Mouse (Mus musculus) forebrain, embryonic 14.5 days (tissue): Measurements from ENCODE around the gene Tcf23. TPM values are rescaled to one million over a fixed set of nuclear protein-coding genes. Genes with fewer than 3 reads are reported as not detected.

Experiments
- ATAC-seq: fragments of 200-750 bp; cut with Nextera tagmentation; 2 replicates; pipeline ENCODE4 v1.8.0; 2017; ENCODE audit warnings: mild to moderate bottlenecking, moderate library complexity
- DNase-seq: peaks from one replicate; pipeline ENCODE4 v3.0.0-alpha.2; 2015; ENCODE audit warnings: low spot score
- H3K27ac ChIP-seq: fragments of 300-500 bp; sonication (generic); 2 replicates; pipeline ENCODE4 v1.5.1; 2014; ENCODE audit warnings: low read depth, mild to moderate bottlenecking, control low read depth, low read length, moderate library complexity
- H3K27me3 ChIP-seq: fragments of 300-500 bp; sonication (generic); replicated peaks from 2 replicates; pipeline ENCODE4 v1.6.1; 2014; ENCODE audit warnings: low read length, control low read depth, mixed read lengths; ENCODE audit not compliant: control insufficient read depth, insufficient read depth
- H3K36me3 ChIP-seq: fragments of 300-500 bp; sonication (generic); 2 replicates; pipeline ENCODE4 v1.6.1; 2014; ENCODE audit warnings: low read length, control low read depth; ENCODE audit not compliant: control insufficient read depth, insufficient read depth
- H3K4me1 ChIP-seq: fragments of 300-500 bp; sonication (generic); 2 replicates; pipeline ENCODE4 v1.6.1; 2014; ENCODE audit warnings: antibody characterized with exemption, low read length, control low read depth; ENCODE audit not compliant: control insufficient read depth, insufficient read depth
- H3K4me2 ChIP-seq: fragments of 300-500 bp; sonication (generic); 2 replicates; pipeline ENCODE4 v1.6.1; 2014; ENCODE audit warnings: mild to moderate bottlenecking, control low read depth, low read length
- H3K4me3 ChIP-seq: fragments of 300-500 bp; sonication (generic); 2 replicates; pipeline ENCODE4 v1.5.1; 2014; ENCODE audit warnings: low read depth, low read length, control low read depth
- H3K9ac ChIP-seq: fragments of 300-500 bp; sonication (generic); 2 replicates; pipeline ENCODE4 v1.6.1; 2014; ENCODE audit warnings: mild to moderate bottlenecking, low read length, control low read depth, moderate library complexity
- H3K9me3 ChIP-seq: fragments of 300-500 bp; sonication (generic); replicated peaks from 2 replicates; pipeline ENCODE4 v1.6.1; 2016; ENCODE audit warnings: low read length, control low read depth, mixed read lengths; ENCODE audit not compliant: control insufficient read depth
- WGBS: fragments of 180-500 bp; shearing (Covaris S2); extraction: QIAGEN DNeasy Blood & Tissue Kit; methylation state at CpG from one replicate; pipeline ENCODE4 v1.1.7; 2014; 5-methylcytosine and 5-hydroxymethylcytosine counted together
- polyA plus RNA-seq: library from polyadenylated mRNA; unstranded; fragments of >200 nt; fragmentation: Nextera tagmentation; extraction: Ambion mirVana; gene quantifications from 2 replicates; pipeline ENCODE4 v1.2.1, GENCODE M21; 2014

Gene Tcf23
- polyA plus RNA-seq, 1 experiment from 2014 or later, result not detected

DNA sequence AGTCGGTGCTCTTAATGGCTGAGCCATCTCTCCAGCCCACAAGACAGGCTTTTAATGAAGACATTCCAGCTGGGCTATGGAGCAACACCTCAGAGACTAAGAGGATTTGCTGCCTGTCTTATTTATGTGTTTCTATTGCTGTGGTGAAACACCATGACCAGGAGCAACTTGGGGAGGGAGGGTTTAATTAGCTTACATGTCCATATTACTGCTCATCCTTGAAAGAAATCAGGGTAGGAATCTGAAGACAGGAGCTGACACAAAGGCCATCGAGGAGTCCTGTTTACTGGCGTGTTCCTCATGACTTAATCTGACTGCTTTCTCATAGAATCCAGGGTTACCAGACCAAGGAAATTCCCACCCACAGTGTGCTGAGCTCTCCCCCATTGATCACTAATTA, 4.5 kb upstream of the Tcf23 start:
- Histone ChIP-seq H3K4me2 (no peak overlapping the region), H3K36me3 (no peaks in the 10 kb centered on the region), H3K9ac (no peak overlapping the region), H3K27me3 (no peaks in the 10 kb centered on the region), H3K4me3 (no peak overlapping the region), H3K4me1 (peaks cover 6% of the 10 kb centered on the region), H3K9me3 (no peaks in the 10 kb centered on the region), H3K27ac (no peak overlapping the region)
- 81% methylated on average over 3 of the region's 3 CpGs for WGBS
- ATAC-seq (no peak), DNase-seq (no peak)

DNA sequence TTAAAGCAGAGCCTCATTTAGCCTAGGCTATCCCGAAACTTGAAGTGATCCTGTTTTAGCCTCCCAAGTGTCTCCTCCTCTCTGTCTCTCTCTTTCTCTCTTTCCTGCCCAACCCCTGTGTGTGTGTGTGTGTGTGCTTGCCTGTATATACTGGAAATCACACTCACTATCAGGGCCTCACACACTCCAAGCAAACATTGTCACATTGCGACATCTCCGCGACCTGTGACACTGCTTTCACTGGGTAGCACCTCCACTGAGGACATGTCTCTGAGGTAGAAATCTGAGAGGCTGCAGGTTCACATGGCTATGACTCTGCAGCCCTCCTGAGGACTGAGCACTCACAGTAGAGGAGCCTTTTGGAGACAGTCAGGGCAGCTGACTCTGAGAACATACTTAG, 2.3 kb upstream of the Tcf23 start:
- no peak for ATAC-seq
- H3K27ac ChIP-seq, result no peak overlapping the region
- H3K4me2 ChIP-seq, result no peak overlapping the region
- no peak overlapping the region for H3K4me3 ChIP-seq
- no peaks in the 10 kb centered on the region for H3K36me3 ChIP-seq
- H3K4me1 ChIP-seq, result no peaks in the 10 kb centered on the region
- no peaks in the 10 kb centered on the region for H3K27me3 ChIP-seq
- H3K9me3 ChIP-seq, result no peaks in the 10 kb centered on the region
- no peak overlapping the region for H3K9ac ChIP-seq
- DNase-seq, result no peak
- WGBS, result 91% methylated on average over 4 of the region's 4 CpGs

DNA sequence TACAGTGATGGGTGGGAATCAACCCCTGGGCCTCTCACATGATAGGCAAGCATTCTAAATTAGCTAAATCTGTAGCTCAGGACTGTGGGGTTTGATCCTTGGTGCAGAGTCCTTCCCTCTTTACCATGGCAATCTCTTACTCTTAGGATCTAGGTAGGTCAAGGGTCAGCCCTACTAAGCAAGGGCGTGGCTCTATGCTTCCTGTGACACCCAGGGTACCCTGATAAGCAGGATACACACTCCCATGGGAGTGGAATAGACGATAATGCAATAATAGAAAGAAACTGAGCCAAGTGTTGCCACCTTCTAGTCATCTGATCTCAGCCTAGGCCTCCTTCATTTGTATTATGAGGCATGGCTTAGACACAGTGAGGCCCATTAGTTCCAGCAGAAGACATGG, 978 bp downstream of the Tcf23 start:
- H3K4me1 ChIP-seq, result no peaks in the 10 kb centered on the region
- H3K36me3 ChIP-seq, result no peaks in the 10 kb centered on the region
- no peak overlapping the region for H3K27ac ChIP-seq
- no peak overlapping the region for H3K9ac ChIP-seq
- ATAC-seq (no peak), DNase-seq (no peak)
- H3K4me2 ChIP-seq, result no peak overlapping the region
- no peak overlapping the region for H3K4me3 ChIP-seq
- no peaks in the 10 kb centered on the region for H3K9me3 ChIP-seq
- WGBS, result 72% methylated on average over 2 of the region's 2 CpGs
- H3K27me3 ChIP-seq, result no peaks in the 10 kb centered on the region

DNA sequence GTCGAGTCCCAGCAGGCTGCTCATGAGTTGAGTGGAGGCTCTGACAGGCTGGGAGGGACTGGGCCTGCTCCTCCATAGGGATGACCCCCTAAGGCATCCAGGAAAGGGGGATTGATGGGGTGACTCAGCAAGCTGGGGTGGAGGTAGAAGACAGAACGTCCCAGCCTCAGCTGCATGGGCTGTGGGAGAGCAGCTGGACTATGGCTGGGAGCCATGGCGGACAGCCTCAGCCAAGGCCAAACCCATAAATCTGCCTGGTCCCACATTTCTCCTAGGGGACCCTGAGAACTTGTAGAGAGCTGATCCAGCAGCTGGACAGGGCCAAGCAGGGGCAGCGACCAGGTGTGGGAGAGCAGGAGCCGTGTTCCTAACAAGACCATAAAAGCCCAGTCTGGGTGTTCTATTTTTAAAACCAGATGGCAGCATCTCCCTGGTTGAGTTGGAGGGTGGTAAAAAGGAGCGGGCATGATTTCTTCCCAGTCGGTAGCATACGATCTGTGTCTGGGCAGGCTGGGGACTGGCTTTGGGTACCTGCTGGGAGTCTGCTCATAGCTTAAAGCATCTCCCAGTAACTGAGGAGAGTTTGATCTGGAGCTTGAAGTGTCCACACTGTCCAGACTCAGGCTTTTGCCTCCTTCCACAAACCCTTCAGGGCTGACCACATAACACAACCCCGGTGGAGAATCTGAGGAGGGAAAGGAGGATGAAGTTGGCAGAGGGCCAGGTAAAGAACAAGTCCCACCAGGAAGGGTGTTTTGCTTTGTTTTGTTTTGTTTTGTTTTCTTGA, 6.6 kb downstream of the Tcf23 start:
- WGBS, result 78% methylated on average over 9 of the region's 9 CpGs
- H3K9me3 ChIP-seq, result no peaks in the 10 kb centered on the region

DNA sequence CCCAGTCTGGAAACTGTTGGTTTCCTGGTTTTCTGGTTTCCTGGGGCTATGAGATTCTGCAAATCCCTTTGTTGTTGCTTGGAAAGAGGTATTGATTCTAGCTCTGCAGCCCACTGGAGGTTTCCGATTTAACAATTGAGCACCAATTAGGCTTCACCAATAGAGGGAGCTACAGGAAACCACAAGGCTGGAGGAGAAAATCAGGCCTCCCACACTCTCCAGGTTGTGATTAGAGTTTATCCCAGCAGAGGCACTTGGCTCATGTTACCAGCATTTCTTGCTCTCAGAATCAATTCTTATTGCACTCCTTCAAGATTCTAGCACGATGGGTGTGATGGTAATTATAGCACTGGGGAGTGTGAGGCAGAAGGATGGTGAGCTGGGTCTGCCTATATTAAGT, 13.9 kb downstream of the Tcf23 start:
- ATAC-seq (no peak), DNase-seq (peak; percentile 60)
- H3K9ac ChIP-seq, result no peak overlapping the region
- no peaks in the 10 kb centered on the region for H3K36me3 ChIP-seq
- no peak overlapping the region for H3K4me2 ChIP-seq
- 13% methylated on average over 2 of the region's 2 CpGs for WGBS
- H3K9me3 ChIP-seq, result no peaks in the 10 kb centered on the region
- no peak overlapping the region for H3K27ac ChIP-seq
- H3K4me3 ChIP-seq, result no peak overlapping the region
- H3K4me1 ChIP-seq, result no peaks in the 10 kb centered on the region
- H3K27me3 ChIP-seq, result no peaks in the 10 kb centered on the region

More for the DNA sequence above, 6.6 kb downstream of the Tcf23 start:
- DNase-seq, result no peak
- no peaks in the 10 kb centered on the region for H3K36me3 ChIP-seq
- no peak overlapping the region for H3K27ac ChIP-seq
- no peak overlapping the region for H3K4me3 ChIP-seq
- no peak overlapping the region for H3K9ac ChIP-seq
- no peak overlapping the region for H3K4me2 ChIP-seq
- H3K27me3 ChIP-seq, result no peaks in the 10 kb centered on the region
- ATAC-seq, result no peak
- no peaks in the 10 kb centered on the region for H3K4me1 ChIP-seq

DNA sequence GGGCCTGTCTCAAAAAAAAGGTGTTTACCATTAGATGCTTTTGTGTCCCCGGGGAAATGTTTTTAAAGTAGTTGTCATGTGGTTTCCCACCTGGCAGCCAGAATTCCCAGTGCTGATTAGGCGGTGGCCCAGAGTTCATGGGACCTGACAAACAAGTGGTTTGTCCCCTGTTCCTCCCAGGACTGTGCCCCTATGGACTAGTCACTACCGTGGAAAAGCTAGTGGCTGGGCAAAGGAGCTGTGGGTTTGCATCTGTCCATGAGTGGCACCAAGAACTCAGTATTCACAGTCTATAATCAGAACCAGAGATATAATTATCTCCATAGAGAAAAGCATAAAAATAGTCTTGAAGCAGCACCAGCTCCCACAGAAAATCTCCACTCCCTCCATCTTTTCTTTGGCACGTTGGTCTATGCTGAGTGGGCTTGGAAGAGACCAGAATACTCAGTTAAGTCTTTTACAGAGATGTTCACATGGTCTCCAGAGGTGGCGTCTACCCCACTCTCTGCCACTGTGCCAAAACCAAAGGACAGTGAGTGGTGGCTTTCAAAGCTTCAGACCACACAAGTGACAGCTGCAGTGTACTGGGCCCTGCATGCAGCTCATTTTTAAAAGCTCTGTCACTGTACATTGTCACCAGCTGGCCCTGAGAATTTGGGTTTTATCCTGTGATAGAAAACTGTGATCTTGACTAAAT, 24.7 kb downstream of the Tcf23 start:
- Histone ChIP-seq H3K9ac (no peak overlapping the region), H3K4me3 (no peak overlapping the region), H3K27ac (no peak overlapping the region), H3K27me3 (no peaks in the 10 kb centered on the region), H3K9me3 (no peaks in the 10 kb centered on the region), H3K4me2 (no peak overlapping the region), H3K36me3 (no peaks in the 10 kb centered on the region), H3K4me1 (no peaks in the 10 kb centered on the region)
- WGBS, result 72% methylated on average over 5 of the region's 5 CpGs
- no peak for ATAC-seq
- DNase-seq, result no peak

DNA sequence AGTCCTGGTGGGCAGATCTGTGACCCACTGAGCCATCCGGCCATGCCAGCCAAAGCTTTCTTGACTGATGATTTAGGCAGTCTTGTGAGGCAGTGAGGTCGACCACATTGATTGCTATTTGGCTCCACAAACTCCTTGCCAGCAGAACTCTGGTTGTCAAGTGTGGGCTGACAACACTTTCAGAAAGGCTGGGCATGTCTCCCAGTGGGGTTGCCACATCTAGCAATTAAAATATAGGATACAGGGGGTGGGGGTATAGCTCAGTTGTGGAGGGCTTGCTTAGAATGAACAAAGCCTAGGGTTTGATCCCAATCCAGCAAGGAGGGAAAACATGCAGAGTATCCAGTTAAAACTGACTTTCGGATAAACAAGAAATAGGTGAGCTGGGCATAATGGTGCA, 25.6 kb downstream of the Tcf23 start:
- Histone ChIP-seq H3K27me3 (no peaks in the 10 kb centered on the region), H3K9me3 (no peaks in the 10 kb centered on the region), H3K4me2 (no peak overlapping the region), H3K4me1 (no peaks in the 10 kb centered on the region), H3K36me3 (no peaks in the 10 kb centered on the region), H3K27ac (no peak overlapping the region), H3K4me3 (no peak overlapping the region), H3K9ac (no peak overlapping the region)
- ATAC-seq (no peak), DNase-seq (peak; percentile 5)
- WGBS, result 60% methylated on average over 3 of the region's 3 CpGs

DNA sequence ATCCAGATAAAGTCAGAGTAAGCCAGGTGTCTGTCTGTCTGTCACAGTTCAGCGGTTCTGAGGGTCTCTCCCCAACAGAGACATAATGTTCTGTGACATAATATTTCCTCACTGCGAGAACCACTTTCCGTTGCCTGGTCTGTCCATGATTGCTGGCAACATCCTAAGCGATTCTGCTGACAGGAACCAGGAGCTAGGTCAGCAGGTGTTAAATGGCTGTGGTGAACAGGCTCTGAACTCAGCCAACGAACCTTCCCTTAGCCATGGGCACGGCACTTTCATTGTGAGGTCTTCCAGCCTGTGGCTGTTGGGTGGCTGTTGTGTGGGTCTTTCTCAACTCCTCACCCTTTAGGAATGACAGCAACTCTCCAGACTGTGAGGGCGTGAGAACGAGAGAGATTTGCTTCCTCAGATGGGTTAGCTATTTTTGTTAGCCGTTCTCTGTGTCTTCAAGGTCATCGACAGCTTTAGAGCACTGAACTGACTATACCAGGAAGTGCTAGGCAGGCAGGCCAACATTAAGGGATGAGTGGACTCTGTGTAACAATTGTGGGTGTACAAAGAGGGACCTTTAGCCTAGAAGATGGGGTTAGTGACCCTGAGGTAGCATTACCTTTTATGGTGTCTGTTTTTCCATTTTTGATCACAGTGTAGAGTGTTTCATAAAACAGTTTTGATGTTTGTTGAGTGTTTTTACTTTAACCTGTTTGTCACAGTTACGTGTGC, 26.6 kb downstream of the Tcf23 start:
- H3K27ac ChIP-seq, result no peak overlapping the region
- H3K9ac ChIP-seq, result no peak overlapping the region
- DNase-seq (no peak), ATAC-seq (no peak)
- H3K27me3 ChIP-seq, result no peaks in the 10 kb centered on the region
- no peak overlapping the region for H3K4me2 ChIP-seq
- no peaks in the 10 kb centered on the region for H3K36me3 ChIP-seq
- WGBS, result 74% methylated on average over 11 of the region's 11 CpGs
- no peaks in the 10 kb centered on the region for H3K4me1 ChIP-seq
- H3K9me3 ChIP-seq, result no peaks in the 10 kb centered on the region
- no peak overlapping the region for H3K4me3 ChIP-seq

DNA sequence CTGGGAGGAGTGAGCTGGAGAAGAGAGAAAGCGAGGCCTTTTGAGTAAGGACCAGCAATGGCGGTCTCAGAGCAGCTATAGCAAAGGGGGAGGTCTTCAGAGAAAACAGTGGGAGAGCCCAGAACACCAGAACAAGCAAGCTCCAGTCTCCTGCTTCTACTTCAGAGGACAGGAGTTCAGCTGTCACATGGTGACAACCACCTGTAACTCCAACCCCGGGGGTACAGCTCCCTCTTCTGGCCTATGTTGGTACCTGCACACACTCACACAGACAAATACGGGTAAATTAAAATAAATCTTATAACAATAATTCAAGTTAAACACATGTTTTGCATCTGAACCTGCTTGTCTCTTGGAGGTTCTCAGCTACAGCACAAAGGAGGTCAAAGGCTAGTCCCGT, 29.8 kb downstream of the Tcf23 start:
- Histone ChIP-seq H3K27me3 (no peaks in the 10 kb centered on the region), H3K9ac (no peak overlapping the region), H3K27ac (no peak overlapping the region), H3K4me1 (no peaks in the 10 kb centered on the region), H3K36me3 (no peaks in the 10 kb centered on the region), H3K4me2 (no peak overlapping the region), H3K9me3 (no peaks in the 10 kb centered on the region), H3K4me3 (no peak overlapping the region)
- DNase-seq (peak; percentile 49), ATAC-seq (no peak)
- WGBS, result 27% methylated on average over 5 of the region's 5 CpGs
